Mouse (Mus musculus) heart, embryonic 14.5 days (tissue): ENCODE results near the gene Psap. TPM values are rescaled to one million over a fixed set of nuclear protein-coding genes. Genes with fewer than 3 reads are reported as not detected.

Source experiments
- ATAC-seq: fragments of 200-750 bp; cut with Nextera tagmentation; 2 replicates; pipeline ENCODE4 v1.8.0; 2017; ENCODE audit warnings: low read depth, moderate TSS enrichment; ENCODE audit not compliant: insufficient number of reproducible peaks, insufficient read depth, low FRiP score
- H3K27ac ChIP-seq, 2 experiments: fragments of 200-500 bp in 1 of 2; fragments of 300-500 bp in 1 of 2; sonication (generic) in 1 of 2; replicated peaks in 1 of 2; 2 replicates each; pipeline ENCODE4 v1.5.1; 2012 to 2014; ENCODE audit warnings: low read depth in 2 of 2, low read length in 2 of 2, control low read depth in 1 of 2, mild to moderate bottlenecking in 1 of 2, mixed read lengths in 1 of 2; ENCODE audit not compliant: control insufficient read depth in 1 of 2, insufficient read depth in 1 of 2
- H3K27me3 ChIP-seq: fragments of 300-500 bp; sonication (generic); 2 replicates; pipeline ENCODE4 v1.6.1; 2014; ENCODE audit warnings: mild to moderate bottlenecking, low read length, control low read depth; ENCODE audit not compliant: control insufficient read depth, insufficient read depth
- H3K36me3 ChIP-seq: fragments of 300-500 bp; sonication (generic); 2 replicates; pipeline ENCODE4 v1.6.1; 2014; ENCODE audit warnings: mild to moderate bottlenecking, control low read depth, low read length, mixed read lengths; ENCODE audit not compliant: control insufficient read depth, insufficient read depth
- H3K4me1 ChIP-seq, 2 experiments: fragments of 200-500 bp in 1 of 2; fragments of 300-500 bp in 1 of 2; sonication (generic) in 1 of 2; 2 replicates each; pipeline ENCODE4 v1.6.1; 2012 to 2014; ENCODE audit warnings: low read length in 2 of 2, control low read depth in 1 of 2, mixed read lengths in 1 of 2; ENCODE audit not compliant: control insufficient read depth in 2 of 2, insufficient read depth in 2 of 2
- H3K4me2 ChIP-seq: fragments of 300-500 bp; sonication (generic); 2 replicates; pipeline ENCODE4 v1.6.1; 2014; ENCODE audit warnings: mild to moderate bottlenecking, low read length
- H3K4me3 ChIP-seq, 2 experiments: fragments of 200-500 bp in 1 of 2; fragments of 300-500 bp in 1 of 2; sonication (generic) in 1 of 2; 2 replicates each; pipeline ENCODE4 v1.5.1; 2012 to 2014; ENCODE audit warnings: low read length in 2 of 2, mild to moderate bottlenecking in 2 of 2, control low read depth in 1 of 2, low read depth in 1 of 2, moderate library complexity in 1 of 2; ENCODE audit not compliant: control insufficient read depth in 1 of 2, insufficient read depth in 1 of 2
- H3K9ac ChIP-seq: fragments of 300-500 bp; sonication (generic); 2 replicates; pipeline ENCODE4 v1.6.1; 2014; ENCODE audit warnings: mild to moderate bottlenecking, low read length
- H3K9me3 ChIP-seq: fragments of 300-500 bp; sonication (generic); 2 replicates; pipeline ENCODE4 v1.6.1; 2016; ENCODE audit warnings: low read length, control low read depth; ENCODE audit not compliant: control insufficient read depth
- WGBS: fragments of 180-500 bp; shearing (Covaris S2); extraction: QIAGEN DNeasy Blood & Tissue Kit; methylation state at CpG from one replicate; pipeline ENCODE4 v1.1.7; 2014; 5-methylcytosine and 5-hydroxymethylcytosine counted together
- polyA plus RNA-seq: library from polyadenylated mRNA; unstranded; fragments of >200 nt; fragmentation: Nextera tagmentation; extraction: Ambion mirVana; gene quantifications from 2 replicates; pipeline ENCODE4 v1.2.1, GENCODE M21; 2014

Psap gene
- polyA plus RNA-seq, 1 experiment from 2014 or later, result 98.1 TPM

DNA sequence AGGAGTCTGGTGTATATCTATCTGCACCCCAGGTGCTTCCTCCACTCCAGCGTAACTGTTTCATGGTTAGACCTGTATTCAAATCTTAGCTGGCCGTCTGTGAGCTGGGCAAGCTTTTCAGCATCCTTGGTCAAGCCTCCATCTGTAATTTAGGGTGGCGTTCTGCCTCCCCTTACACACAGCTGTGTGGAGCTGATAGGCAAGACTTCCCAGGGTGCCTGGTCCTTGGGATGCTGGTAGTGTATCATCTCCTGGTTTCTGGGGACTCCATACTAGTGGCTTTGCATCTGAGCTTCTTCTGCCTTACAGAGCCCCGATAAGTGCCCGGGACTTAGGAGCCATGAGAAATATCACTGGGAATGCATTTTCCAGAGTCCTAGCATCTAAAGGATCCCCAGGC, 72.2 kb downstream of the Psap start:
- Histone ChIP-seq H3K4me3 (no peak overlapping the region), H3K27ac (no peak overlapping the region), H3K9me3 (no peaks in the 10 kb centered on the region), H3K4me1 (peaks cover 20 to 24% of the 10 kb centered on the region in 2 experiments), H3K4me2 (no peak overlapping the region), H3K9ac (no peak overlapping the region), H3K27me3 (peaks cover 7% of the 10 kb centered on the region; the same call in 1 of the 2 replicates), H3K36me3 (no peaks in the 10 kb centered on the region)
- WGBS, result 78% methylated on average over 5 of the region's 5 CpGs
- ATAC-seq, result no peak

DNA sequence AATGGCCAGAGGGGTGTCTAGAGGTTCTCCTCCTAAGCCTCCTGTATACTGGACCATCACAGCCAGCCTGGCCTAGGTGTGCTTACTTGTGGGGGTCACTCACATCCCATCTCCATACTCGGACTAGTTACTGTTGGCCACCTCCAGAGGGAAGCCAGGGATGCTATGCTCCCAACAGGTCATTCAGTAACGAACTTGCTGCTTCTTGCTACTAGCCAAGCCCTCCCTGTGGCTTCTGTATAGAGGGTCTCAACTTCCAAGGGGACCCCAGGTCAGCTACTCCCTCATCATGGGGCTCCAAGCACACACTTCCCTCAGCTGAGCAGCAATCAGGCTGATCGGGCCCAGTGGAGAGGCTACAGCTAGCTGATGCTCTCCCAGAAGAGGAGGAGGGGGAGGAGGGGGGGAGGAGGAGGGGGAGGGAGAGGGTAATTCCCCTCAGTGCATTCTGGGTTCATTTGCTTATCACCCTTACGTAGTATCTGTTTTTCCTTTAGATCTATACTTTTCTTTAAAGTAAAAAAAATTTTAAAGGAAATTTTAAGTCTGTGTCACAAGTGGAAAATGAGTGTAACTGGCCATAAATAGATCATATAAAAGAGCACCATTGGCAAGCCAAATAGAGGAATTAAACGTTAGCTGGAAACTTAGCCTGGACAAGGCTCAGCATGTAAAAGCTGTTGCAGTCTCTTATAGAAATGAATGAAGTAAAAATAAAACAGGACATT, 72.8 kb downstream of the Psap start:
- H3K4me1 ChIP-seq, result peaks cover 20 to 24% of the 10 kb centered on the region in 2 experiments
- peak overlapping the region; percentile 55 for H3K4me2 ChIP-seq
- H3K27ac ChIP-seq, result peak overlapping the region; percentile 4 to 77; a peak in 1 of 4 replicates

DNA sequence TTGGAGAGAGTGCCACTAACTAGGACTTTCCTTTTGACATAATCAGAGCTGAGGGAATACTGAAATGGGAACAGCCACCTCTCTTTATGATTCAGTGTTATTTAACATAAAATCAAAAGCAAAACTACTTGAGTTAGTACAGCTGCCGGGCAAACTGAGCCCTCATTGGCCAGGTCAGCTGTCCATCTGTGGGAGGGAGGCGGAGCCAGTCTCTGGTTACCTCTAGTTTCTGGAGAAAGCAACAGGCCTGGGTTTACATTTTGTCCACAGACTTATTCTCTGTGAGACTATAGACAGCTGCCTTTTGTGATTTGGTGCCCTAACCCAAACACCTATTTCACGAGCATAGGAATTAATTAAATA, 73.4 kb downstream of the Psap start:
- H3K36me3 ChIP-seq, result no peaks in the 10 kb centered on the region
- WGBS, result 36% methylated on average over 3 of the region's 3 CpGs
- H3K9me3 ChIP-seq, result no peaks in the 10 kb centered on the region
- peak overlapping the region; percentile 55 for H3K4me2 ChIP-seq
- H3K27ac ChIP-seq, result peak overlapping the region; percentile 76 to 77; a peak in 3 of 4 replicates
- H3K9ac ChIP-seq, result peak overlapping the region; percentile 32; the same call in 1 of the 2 replicates
- H3K27me3 ChIP-seq, result peaks cover 7% of the 10 kb centered on the region; the same call in 1 of the 2 replicates
- 0 out of 2 replicates have a peak, but pooled peaks have one; percentile 15 for ATAC-seq
- peak overlapping the region in 1 of 2 experiments; percentile 29; a peak in 2 of 4 replicates for H3K4me3 ChIP-seq
- H3K4me1 ChIP-seq, result peaks cover 20 to 24% of the 10 kb centered on the region in 2 experiments

More for the DNA sequence above, 72.8 kb downstream of the Psap start:
- peak overlapping the region in 1 of 2 experiments; percentile 29; a peak in 2 of 4 replicates for H3K4me3 ChIP-seq
- H3K9ac ChIP-seq, result peak overlapping the region; percentile 32; the same call in 1 of the 2 replicates
- 21% methylated on average over 5 of the region's 5 CpGs for WGBS
- no peaks in the 10 kb centered on the region for H3K9me3 ChIP-seq
- no peaks in the 10 kb centered on the region for H3K36me3 ChIP-seq
- H3K27me3 ChIP-seq, result peaks cover 7% of the 10 kb centered on the region; the same call in 1 of the 2 replicates
- no peak for ATAC-seq

DNA sequence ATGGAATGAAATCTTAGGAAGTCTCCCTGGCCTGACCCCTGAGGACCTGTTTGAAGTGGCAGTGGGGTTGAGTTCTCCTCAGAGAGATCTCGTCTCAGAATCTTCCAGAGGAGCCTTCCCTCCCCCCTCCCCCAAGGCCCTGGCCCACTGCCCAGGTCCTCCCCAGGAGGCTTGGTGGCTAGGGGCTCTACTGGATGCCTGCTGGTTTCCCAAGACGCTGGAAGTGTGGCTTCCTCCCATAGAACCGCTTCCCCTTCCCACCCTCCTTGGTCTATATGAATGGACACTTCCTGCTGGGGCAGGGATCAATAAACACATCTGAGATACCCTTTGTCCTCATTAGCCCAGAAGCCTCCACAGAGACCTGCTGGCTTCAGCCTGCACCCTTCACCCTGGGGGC, 73.8 kb downstream of the Psap start:
- Histone ChIP-seq H3K36me3 (no peaks in the 10 kb centered on the region), H3K9ac (peak overlapping the region; percentile 32; the same call in 1 of the 2 replicates), H3K4me1 (peaks cover 17 to 20% of the 10 kb centered on the region in 2 experiments), H3K9me3 (no peaks in the 10 kb centered on the region), H3K27ac (peak overlapping the region; percentile 76 to 77), H3K4me3 (no peak overlapping the region), H3K27me3 (peaks cover 7% of the 10 kb centered on the region; the same call in 1 of the 2 replicates), H3K4me2 (peak overlapping the region; percentile 55)
- 27% methylated on average over 3 of the region's 3 CpGs for WGBS
- no peak for ATAC-seq

DNA sequence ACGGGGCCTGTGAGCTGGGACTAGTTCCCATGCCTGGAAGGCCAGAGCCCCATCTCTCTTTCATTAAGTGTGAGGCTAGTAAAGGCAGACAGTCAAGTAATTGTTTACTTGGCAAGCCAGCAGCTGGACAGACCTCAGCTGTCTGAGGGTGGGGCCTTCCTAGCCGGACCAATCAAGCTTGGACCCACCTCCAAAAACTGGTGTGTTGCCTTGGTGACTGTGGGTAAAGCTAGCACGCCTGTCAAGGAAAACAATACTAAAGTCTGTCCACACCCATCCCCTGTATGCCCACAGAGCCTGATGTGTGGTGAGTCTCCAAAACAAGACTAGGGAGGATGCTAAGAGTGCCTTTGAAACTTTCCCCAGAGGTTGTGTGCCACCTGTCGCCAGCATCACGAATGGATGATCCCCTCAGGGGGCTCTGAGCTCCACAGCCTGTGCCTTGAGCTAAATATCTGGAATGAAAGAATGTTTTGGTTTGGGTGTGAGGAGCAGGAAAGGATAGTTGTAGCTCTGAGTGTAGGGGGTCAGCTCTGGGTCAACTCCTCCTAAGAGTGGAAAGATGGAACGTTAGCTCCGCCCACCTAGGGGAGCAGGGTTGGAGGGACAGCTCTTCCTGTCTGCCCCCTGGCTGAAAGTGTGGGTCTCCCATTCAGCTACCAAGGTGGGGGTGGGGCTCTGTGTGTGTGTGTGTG, 74.5 kb downstream of the Psap start:
- 33% methylated on average over 7 of the region's 7 CpGs for WGBS
- peak overlapping the region; percentile 76 to 77 for H3K27ac ChIP-seq
- peaks cover 7% of the 10 kb centered on the region; the same call in 1 of the 2 replicates for H3K27me3 ChIP-seq

More for the DNA sequence above, 74.5 kb downstream of the Psap start:
- no peaks in the 10 kb centered on the region for H3K9me3 ChIP-seq
- no peaks in the 10 kb centered on the region for H3K36me3 ChIP-seq
- no peak overlapping the region for H3K4me3 ChIP-seq
- ATAC-seq, result peak; percentile 47; the same call in 1 of the 2 replicates
- no peak overlapping the region for H3K9ac ChIP-seq
- H3K4me2 ChIP-seq, result no peak overlapping the region; the same call in 1 of the 2 replicates
- H3K4me1 ChIP-seq, result peaks cover 14 to 16% of the 10 kb centered on the region in 2 experiments

Other genes starting within 250 kb of the Psap start
- gene Spock2, start 171.4 kb upstream of the Psap start, polyA plus RNA-seq, result 2.6 and 3.7 TPM in 2 replicates
- gene Chst3, start 58.4 kb upstream of the Psap start, polyA plus RNA-seq, result 0.24 and 0.26 TPM in 2 replicates
- gene Vsir, start 69.2 kb downstream of the Psap start, polyA plus RNA-seq, result 2.3 and 2.7 TPM in 2 replicates
- gene Gm17455, start 122.1 kb downstream of the Psap start, polyA plus RNA-seq, result not detected in 2 replicates